Comparison of ENCODE assay signal across 7 mouse cellular contexts in genomic region chr14:30626756-30627742, GRCm38 (mm10). TPM values are rescaled to one million over a fixed set of nuclear protein-coding genes. Genes with fewer than 3 reads are reported as not detected.
DNase-seq lines count a peak whose midpoint lies in the region; ATAC-seq lines count a peak whose summit lies in the region.

No protein-coding gene starts in this region.

- peak; percentile 40 to 43 for DNase-seq in B cell, adult 2 months
- no peak for DNase-seq in ovary, postnatal 36 days (ENCODE audit: low spot score)
- no peak for DNase-seq in left cerebral cortex, postnatal 10 days (ENCODE audit: extremely low spot score in 1 of 2, low spot score in 2 of 2)
- no peak for DNase-seq in gastrocnemius, postnatal 36 days

- WGBS in heart, embryonic 15.5 days: 52% methylated on average over 12 of the region's 12 CpGs

- H3K9me3 ChIP-seq in heart, embryonic 15.5 days (replicated peaks): no peaks in the 10 kb centered on the region

- peak overlapping the region; percentile 73 for H3K27ac ChIP-seq in heart, embryonic 15.5 days

- no peaks in the 10 kb centered on the region for H3K27me3 ChIP-seq in heart, embryonic 15.5 days

- ATAC-seq in CD4-positive, CD25-positive, alpha-beta regulatory T cell, adult 4 months: peak; percentile 6
- no peak for ATAC-seq in heart, embryonic 15.5 days (replicated peaks; ENCODE audit: insufficient number of reproducible peaks, insufficient read depth, low FRiP score, low read depth)
- peak; percentile 55 for ATAC-seq in megakaryocyte, adult 5-6 weeks (ENCODE audit: poor library complexity, severe bottlenecking)

- no peaks in the 10 kb centered on the region for H3K36me3 ChIP-seq in heart, embryonic 15.5 days

- peak overlapping the region; percentile 85 for H3K4me2 ChIP-seq in heart, embryonic 15.5 days

- peak overlapping the region; percentile 81 for H3K9ac ChIP-seq in heart, embryonic 15.5 days

- H3K4me1 ChIP-seq in heart, embryonic 15.5 days (replicated peaks): peaks cover 54% of the 10 kb centered on the region

- intact Hi-C loops in left cerebral cortex, postnatal 10 days (cut with DNase I): no loop called here
- intact Hi-C loops in gastrocnemius, postnatal 36 days (cut with DNase I): no loop called here

- peak overlapping the region; percentile 93 for H3K4me3 ChIP-seq in heart, embryonic 15.5 days

RNA-seq across cellular contexts. Expression of gene Prkcd, which starts 1.0 kb away (rescaled TPM):
- polyA plus RNA-seq in CD4-positive, CD25-positive, alpha-beta regulatory T cell, adult 4 months (2017; shearing (Covaris generic)): 10 to 100 TPM; 32.5 to 37.2 TPM
- polyA plus RNA-seq in heart, embryonic 15.5 days (2015; fragmentation: Nextera tagmentation; extraction: Ambion mirVana): 37.5 and 49.6 TPM in 2 replicates
- 274 and 291 TPM in 2 replicates for total RNA-seq in megakaryocyte, adult 5-6 weeks (2015)
- total RNA-seq in megakaryocyte, adult 5-6 weeks (2017): 424 and 451 TPM in 2 replicates
- 10 to 100 TPM; 17.1 to 19.4 TPM for total RNA-seq in left cerebral cortex, postnatal 10 days (2021)
- total RNA-seq in gastrocnemius, postnatal 36 days (2021): 10 to 100 TPM in 1 of 2 experiments, 1 to 10 TPM in 1; 6.6 to 11.7 TPM

RNA-seq across cellular contexts. Expression of gene Rft1, which starts 27.1 kb away (rescaled TPM):
- polyA plus RNA-seq in CD4-positive, CD25-positive, alpha-beta regulatory T cell, adult 4 months (2017; shearing (Covaris generic)): 10 to 100 TPM; 12.8 to 20.0 TPM
- 8.8 and 11.5 TPM in 2 replicates for polyA plus RNA-seq in heart, embryonic 15.5 days (2015; fragmentation: Nextera tagmentation; extraction: Ambion mirVana)
- 7.4 and 11.0 TPM in 2 replicates for total RNA-seq in megakaryocyte, adult 5-6 weeks (2015)
- total RNA-seq in megakaryocyte, adult 5-6 weeks (2017): 12.8 TPM in 2 replicates
- 10 to 100 TPM; 11.0 to 12.0 TPM for total RNA-seq in left cerebral cortex, postnatal 10 days (2021)
- total RNA-seq in gastrocnemius, postnatal 36 days (2021): 1 to 10 TPM; 3.8 to 4.3 TPM

Comparison
In these comparisons a context has a peak if more than half of its experiments do, and no peak if none do; other contexts are left out.
1. DNase-seq: peak in B cell, adult 2 months (2 of 2); none in ovary, postnatal 36 days (single experiment), left cerebral cortex, postnatal 10 days (0 of 2) and gastrocnemius, postnatal 36 days (0 of 2).
2. RNA of gene Prkcd, which starts 1.0 kb away (total RNA-seq): 274 to 451 TPM in megakaryocyte, adult 5-6 weeks; 17.1 to 19.4 TPM in left cerebral cortex, postnatal 10 days and 6.6 to 11.7 TPM in gastrocnemius, postnatal 36 days; every median in the first group is over 10 times any median in the second.